Mouse (Mus musculus) cerebellum, postnatal 14 days (tissue): ENCODE results near the gene H1f0.
A peak's percentile ranks its signal among the peaks of the same experiment; 100 is the strongest.

Experiments
- DNase-seq, 2 experiments: peaks; one replicate each; pipeline ENCODE4 v3.0.0; 2021; ENCODE audit warnings: mixed read lengths in 2 of 2

The H1f0 gene

GRCm38 (mm10) chr15:79071117-79072039, 43.1 kb downstream of the H1f0 start:
- DNase-seq, result peak; percentile 58 to 60

GRCm38 (mm10) chr15:79073752-79074151, 45.5 kb downstream of the H1f0 start:
- no peak for DNase-seq

- DNase-seq, result no peak
These were observed 46.2 kb downstream of the H1f0 start for GRCm38 (mm10) chr15:79074446-79074845.

GRCm38 (mm10) chr15:79074913-79075532, 46.8 kb downstream of the H1f0 start, which contains the start of gene Eif3l:
Gene Eif3l (plus strand): TSS chr15:79075179.
- DNase-seq, result peak; percentile 85 to 89

- DNase-seq, result no peak
These were observed 47.6 kb downstream of the H1f0 start for GRCm38 (mm10) chr15:79075658-79076365.

DNA sequence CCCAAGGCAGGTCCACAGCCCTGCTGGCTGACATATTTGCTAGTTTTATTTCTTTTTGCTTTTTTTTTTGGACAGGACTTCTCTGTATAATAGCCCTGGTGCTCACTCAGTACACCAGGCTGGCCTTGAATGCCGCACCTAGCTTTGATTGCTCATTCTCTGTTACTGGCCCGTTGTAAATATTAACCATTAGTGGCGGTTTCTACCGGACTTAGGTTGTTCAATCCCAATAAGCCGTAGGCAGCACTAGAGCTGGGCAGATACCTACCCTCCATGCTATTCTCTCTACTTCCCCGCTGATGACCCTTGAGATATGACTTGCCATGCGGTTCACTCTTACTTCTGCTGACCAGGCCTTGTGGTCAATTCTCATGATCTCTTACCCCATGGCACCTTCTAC, 51.3 kb downstream of the H1f0 start:
- DNase-seq, result no peak
